Mouse (Mus musculus) MEL (cell line): Measurements from ENCODE around the gene Gzmm. TPM values are rescaled to one million over a fixed set of nuclear protein-coding genes. Genes with fewer than 3 reads are reported as not detected.

Source experiments
- DNase-seq: peaks from one replicate; pipeline ENCODE4 v3.0.0; 2011; ENCODE audit warnings: low read depth, low spot score
- H3K27ac ChIP-seq: 2 replicates; pipeline ENCODE4 v1.5.1; 2012; ENCODE audit warnings: low read depth, mild to moderate bottlenecking, control low read depth, low read length, moderate library complexity; ENCODE audit not compliant: control insufficient read depth
- H3K27me3 ChIP-seq, 2 experiments: fragments of 150-350 bp in 1 of 2; sonication (generic) in 1 of 2; 2 replicates each; pipeline ENCODE4 v1.6.1; 2012; ENCODE audit warnings: low read length in 2 of 2, mild to moderate bottlenecking in 2 of 2, improper control_type of control experiment in 1 of 2, moderate library complexity in 1 of 2; ENCODE audit not compliant: insufficient read depth in 2 of 2, control insufficient read depth in 1 of 2
- H3K36me3 ChIP-seq, 2 experiments: 2 replicates each; pipeline ENCODE4 v1.6.1; 2012 to 2014; ENCODE audit warnings: low read length in 2 of 2, improper control_type of control experiment in 1 of 2, inconsistent platforms in 1 of 2, mild to moderate bottlenecking in 1 of 2; ENCODE audit not compliant: insufficient read depth in 2 of 2, control insufficient read depth in 1 of 2
- H3K4me1 ChIP-seq, 2 experiments: fragments of 150-350 bp in 1 of 2; sonication (generic) in 1 of 2; 2 replicates each; pipeline ENCODE4 v1.6.1; 2012; ENCODE audit warnings: low read length in 2 of 2, improper control_type of control experiment in 1 of 2, mild to moderate bottlenecking in 1 of 2; ENCODE audit not compliant: insufficient read depth in 2 of 2, control insufficient read depth in 1 of 2
- H3K4me3 ChIP-seq, 2 experiments: fragments of 150-350 bp in 1 of 2; sonication (generic) in 1 of 2; 2 replicates each; pipeline ENCODE4 v1.5.1; 2012; ENCODE audit warnings: low read depth in 2 of 2, low read length in 2 of 2, mild to moderate bottlenecking in 2 of 2, moderate library complexity in 2 of 2, control low read depth in 1 of 2, improper control_type of control experiment in 1 of 2; ENCODE audit not compliant: control insufficient read depth in 1 of 2, insufficient read depth in 1 of 2
- H3K79me2 ChIP-seq: 2 replicates; pipeline ENCODE4 v1.6.1; 2012; ENCODE audit warnings: mild to moderate bottlenecking, low read length, moderate library complexity; ENCODE audit not compliant: control insufficient read depth, poor library complexity, insufficient read depth
- H3K9ac ChIP-seq: 2 replicates; pipeline ENCODE4 v1.6.1; 2012; ENCODE audit warnings: low read depth, mild to moderate bottlenecking, control low read depth, low read length, moderate library complexity; ENCODE audit not compliant: control insufficient read depth, poor library complexity, severe bottlenecking
- H3K9me3 ChIP-seq: fragments of 150-350 bp; sonication (generic); replicated peaks from 2 replicates; pipeline ENCODE4 v1.6.1; 2012; ENCODE audit warnings: mild to moderate bottlenecking, low read length, improper control_type of control experiment, moderate library complexity; ENCODE audit not compliant: insufficient read depth
- CHD1 ChIP-seq: IDR thresholded peaks from 2 replicates; pipeline ENCODE4 v1.6.1; 2012; ENCODE audit warnings: low read depth, mild to moderate bottlenecking, inconsistent platforms, low read length, improper control_type of control experiment
- MXI1 ChIP-seq: IDR thresholded peaks from 2 replicates; pipeline ENCODE4 v1.6.1; 2011; ENCODE audit warnings: mild to moderate bottlenecking, low read depth, low read length, improper control_type of control experiment
- TAL1 ChIP-seq: IDR thresholded peaks from 2 replicates; pipeline ENCODE4 v1.6.1; 2012; ENCODE audit warnings: mild to moderate bottlenecking, inconsistent platforms, low read length, moderate library complexity, mixed read lengths
- TCF12 ChIP-seq: IDR thresholded peaks from 2 replicates; pipeline ENCODE4 v1.6.1; 2014; ENCODE audit warnings: low read depth, mild to moderate bottlenecking, inconsistent platforms, low read length, improper control_type of control experiment, moderate library complexity
- UBTF ChIP-seq: IDR thresholded peaks from 2 replicates; pipeline ENCODE4 v1.6.1; 2012; ENCODE audit warnings: low read depth, mild to moderate bottlenecking, inconsistent platforms, low read length, improper control_type of control experiment, moderate library complexity, borderline replicate concordance; ENCODE audit not compliant: insufficient read depth
- ZKSCAN1 ChIP-seq: IDR thresholded peaks from 2 replicates; pipeline ENCODE4 v1.6.1; 2012; ENCODE audit warnings: low read depth, mild to moderate bottlenecking, inconsistent platforms, low read length, improper control_type of control experiment, moderate library complexity
- ZMIZ1 ChIP-seq: IDR thresholded peaks from 2 replicates; pipeline ENCODE4 v1.6.1; 2012; ENCODE audit warnings: low read depth, mild to moderate bottlenecking, inconsistent platforms, low read length, improper control_type of control experiment, moderate library complexity
- ZNF384 ChIP-seq: IDR thresholded peaks from 2 replicates; pipeline ENCODE4 v1.6.1; 2012; ENCODE audit warnings: low read depth, mild to moderate bottlenecking, inconsistent platforms, low read length, improper control_type of control experiment
- polyA plus RNA-seq, 2 experiments: library from polyadenylated mRNA; stranded (reverse) in 1 of 2; unstranded in 1 of 2; fragments of >175 nt in 1 of 2; fragments of >200 nt in 1 of 2; gene quantifications; 2 replicates each; pipeline versions ENCODE4 v1.2.1 to v1.2.4; 2012; ENCODE audit warnings: low replicate concordance in 2 of 2, low read depth in 1 of 2; ENCODE audit not compliant: insufficient read length in 2 of 2, insufficient read depth in 1 of 2, missing spikeins in 1 of 2
- total RNA-seq: library from RNA; depleted of rRNA; stranded (reverse); fragments of 300-350 nt; gene quantifications from 2 replicates; pipeline ENCODE4 v1.2.3, GENCODE M21; 2012; rRNA removed

Gzmm gene
- total and polyA plus RNA-seq, 3 experiments = 2.3 to 2.5 TPM; not detected in 1

DNA sequence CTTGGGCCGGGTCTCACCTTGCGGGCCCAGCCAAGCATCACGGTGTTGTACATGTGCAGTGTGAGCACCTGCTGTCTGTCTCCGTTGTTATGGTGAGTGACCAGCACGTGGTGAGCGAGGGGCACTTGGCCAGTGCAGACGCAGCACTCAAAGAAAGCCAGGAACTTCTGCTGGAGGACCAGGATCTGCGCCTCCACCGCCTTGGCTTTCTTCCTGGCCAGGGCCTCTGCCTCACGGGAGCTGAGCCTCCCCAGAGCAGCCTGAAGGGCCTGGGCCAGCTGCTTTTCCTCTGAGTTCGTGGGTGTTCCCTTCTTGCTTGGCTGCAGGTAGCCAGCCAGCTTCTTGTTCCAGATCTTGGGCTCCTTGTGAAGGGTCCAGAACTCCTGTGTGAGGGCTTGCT, 54.3 kb downstream of the Gzmm start:
- no peak for DNase-seq
- Histone ChIP-seq H3K36me3 (peaks cover 0 to 6% of the 10 kb centered on the region in 2 experiments; a peak in 3 of 4 replicates), H3K79me2 (peaks cover 9% of the 10 kb centered on the region), H3K27ac (no peak overlapping the region), H3K9ac (no peak overlapping the region), H3K9me3 (no peaks in the 10 kb centered on the region), H3K4me1 (peaks cover 0 to 10% of the 10 kb centered on the region in 2 experiments; a peak in 2 of 4 replicates), H3K4me3 (no peak overlapping the region), H3K27me3 (no peaks in the 10 kb centered on the region)
- no peak for TF ChIP-seq ZNF384
- no peak for TF ChIP-seq ZMIZ1
- TF ChIP-seq TAL1 = no peak
- no peak for TF ChIP-seq TCF12
- no peak for TF ChIP-seq MXI1
- TF ChIP-seq UBTF = no peak

DNA sequence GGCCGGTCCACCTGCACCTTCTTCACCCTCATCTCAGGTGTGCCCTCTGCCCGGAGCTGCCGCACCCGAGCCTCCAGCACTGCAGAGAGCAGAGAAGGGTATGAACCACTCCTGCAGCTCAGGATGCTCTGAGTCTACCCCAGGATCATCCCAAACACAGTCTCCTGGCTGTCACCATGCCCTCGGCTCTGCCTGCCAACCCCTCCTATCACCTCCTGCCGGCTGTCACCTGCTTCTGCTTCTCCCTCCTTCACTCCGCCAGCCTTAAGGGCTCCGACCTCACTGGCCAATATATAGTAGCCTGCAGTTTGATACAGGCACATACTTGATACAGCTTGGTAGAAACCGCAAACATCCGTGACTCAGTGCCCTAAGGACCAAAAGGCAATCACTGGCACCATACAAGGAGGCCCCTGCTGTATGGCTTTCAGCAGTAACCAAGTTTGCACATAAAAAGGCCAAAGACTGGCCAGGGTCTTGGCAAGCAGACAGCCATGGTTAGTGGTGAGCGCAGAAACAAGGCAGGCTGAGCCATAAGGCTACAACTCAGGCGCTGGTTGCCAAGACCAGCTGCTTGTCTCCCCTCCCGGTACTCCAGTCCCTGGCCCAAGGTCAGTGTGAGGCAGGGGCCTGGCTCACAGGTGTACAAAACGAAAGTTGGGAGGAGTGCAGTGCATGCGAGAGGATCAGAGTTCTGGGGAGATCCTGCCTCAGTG, 55.0 kb downstream of the Gzmm start:
- H3K9ac ChIP-seq = no peak overlapping the region
- H3K36me3 ChIP-seq = peaks cover 0 to 6% of the 10 kb centered on the region in 2 experiments; a peak in 3 of 4 replicates
- no peak for TF ChIP-seq ZKSCAN1
- no peak for TF ChIP-seq TAL1
- TF ChIP-seq CHD1 = no peak
- DNase-seq = no peak
- H3K79me2 ChIP-seq = peaks cover 9% of the 10 kb centered on the region
- no peak overlapping the region for H3K4me3 ChIP-seq
- no peak overlapping the region for H3K27ac ChIP-seq
- peaks cover 0 to 10% of the 10 kb centered on the region in 2 experiments; a peak in 2 of 4 replicates for H3K4me1 ChIP-seq
- H3K9me3 ChIP-seq = no peaks in the 10 kb centered on the region
- no peaks in the 10 kb centered on the region for H3K27me3 ChIP-seq

Other genes with a start within 250 kb of the Gzmm start
- not detected in 2 replicates for gene Vmn2r83, start 220.3 kb upstream of the Gzmm start, total RNA-seq
- not detected for gene Vmn2r83, start 220.3 kb upstream of the Gzmm start, polyA plus RNA-seq
- 25.5 and 26.0 TPM in 2 replicates for gene Plpp2, start 155.2 kb upstream of the Gzmm start, total RNA-seq
- gene Plpp2, start 155.2 kb upstream of the Gzmm start, polyA plus RNA-seq = 10 to 100 TPM in 1 of 2 experiments, not detected in 1; 32.8 TPM
- 19.8 and 24.8 TPM in 2 replicates for gene Mier2, start 133.8 kb upstream of the Gzmm start, total RNA-seq
- gene Mier2, start 133.8 kb upstream of the Gzmm start, polyA plus RNA-seq = 10 to 100 TPM in 1 of 2 experiments, not detected in 1; 36.2 TPM
- gene Theg, start 101.7 kb upstream of the Gzmm start, total RNA-seq = not detected in 2 replicates
- not detected for gene Theg, start 101.7 kb upstream of the Gzmm start, polyA plus RNA-seq
- not detected in 2 replicates for gene C2cd4c, start 75.0 kb upstream of the Gzmm start, total RNA-seq
- gene C2cd4c, start 75.0 kb upstream of the Gzmm start, polyA plus RNA-seq = under 1 TPM in 1 of 2 experiments, not detected in 1; 0.01 TPM
- not detected in 2 replicates for gene Shc2, start 51.1 kb upstream of the Gzmm start, total RNA-seq
- not detected for gene Shc2, start 51.1 kb upstream of the Gzmm start, polyA plus RNA-seq
- gene Odf3l2, start 43.3 kb upstream of the Gzmm start, total RNA-seq = not detected in 2 replicates
- not detected for gene Odf3l2, start 43.3 kb upstream of the Gzmm start, polyA plus RNA-seq
- not detected in 2 replicates for gene Madcam1, start 24.5 kb upstream of the Gzmm start, total RNA-seq
- gene Madcam1, start 24.5 kb upstream of the Gzmm start, polyA plus RNA-seq = not detected
- 17.7 and 23.5 TPM in 2 replicates for gene Tpgs1, start 19.7 kb upstream of the Gzmm start, total RNA-seq
- gene Tpgs1, start 19.7 kb upstream of the Gzmm start, polyA plus RNA-seq = 10 to 100 TPM in 1 of 2 experiments, not detected in 1; 48.0 TPM
- gene Cdc34, start 6.8 kb upstream of the Gzmm start, total RNA-seq = 288 and 318 TPM in 2 replicates
- 100 to 1,000 TPM; 417 to 422 TPM for gene Cdc34, start 6.8 kb upstream of the Gzmm start, polyA plus RNA-seq
- gene Bsg, start 15.5 kb downstream of the Gzmm start, total RNA-seq = 346 and 406 TPM in 2 replicates
- gene Bsg, start 15.5 kb downstream of the Gzmm start, polyA plus RNA-seq = 100 to 1,000 TPM; 318 to 700 TPM
- gene Hcn2, start 27.6 kb downstream of the Gzmm start, total RNA-seq = 0.42 and 0.59 TPM in 2 replicates
- gene Hcn2, start 27.6 kb downstream of the Gzmm start, polyA plus RNA-seq = 1 to 10 TPM in 1 of 2 experiments, not detected in 1; 1.6 TPM
- gene Polrmt, start 57.6 kb downstream of the Gzmm start, total RNA-seq = 35.7 and 36.7 TPM in 2 replicates
- gene Polrmt, start 57.6 kb downstream of the Gzmm start, polyA plus RNA-seq = 10 to 100 TPM in 1 of 2 experiments, not detected in 1; 66.9 TPM
- 0.15 and 0.33 TPM in 2 replicates for gene Fgf22, start 66.1 kb downstream of the Gzmm start, total RNA-seq
- under 1 TPM in 1 of 2 experiments, not detected in 1; 0.33 TPM for gene Fgf22, start 66.1 kb downstream of the Gzmm start, polyA plus RNA-seq
- 78.8 and 84.8 TPM in 2 replicates for gene Rnf126, start 77.9 kb downstream of the Gzmm start, total RNA-seq
- 100 to 1,000 TPM; 174 to 184 TPM for gene Rnf126, start 77.9 kb downstream of the Gzmm start, polyA plus RNA-seq
- gene Fstl3, start 88.3 kb downstream of the Gzmm start, total RNA-seq = 2.2 and 4.3 TPM in 2 replicates
- 1 to 10 TPM in 1 of 2 experiments, not detected in 1; 7.1 TPM for gene Fstl3, start 88.3 kb downstream of the Gzmm start, polyA plus RNA-seq
- 0.39 and 0.50 TPM in 2 replicates for gene Prss57, start 101.9 kb downstream of the Gzmm start, total RNA-seq
- under 1 TPM in 1 of 2 experiments, not detected in 1; 0.70 TPM for gene Prss57, start 101.9 kb downstream of the Gzmm start, polyA plus RNA-seq
- gene Palm, start 104.6 kb downstream of the Gzmm start, total RNA-seq = 4.8 TPM in 2 replicates
- gene Palm, start 104.6 kb downstream of the Gzmm start, polyA plus RNA-seq = 10 to 100 TPM in 1 of 2 experiments, not detected in 1; 15.5 TPM
- not detected in 2 replicates for gene Misp, start 132.0 kb downstream of the Gzmm start, total RNA-seq
- not detected for gene Misp, start 132.0 kb downstream of the Gzmm start, polyA plus RNA-seq
- 301 and 316 TPM in 2 replicates for gene Ptbp1, start 165.4 kb downstream of the Gzmm start, total RNA-seq
- gene Ptbp1, start 165.4 kb downstream of the Gzmm start, polyA plus RNA-seq = 100 to 1,000 TPM; 329 to 837 TPM
- 9.1 and 11.2 TPM in 2 replicates for gene Prtn3, start 185.5 kb downstream of the Gzmm start, total RNA-seq
- 10 to 100 TPM in 1 of 2 experiments, not detected in 1; 31.5 TPM for gene Prtn3, start 185.5 kb downstream of the Gzmm start, polyA plus RNA-seq
- gene Plppr3, start 185.6 kb downstream of the Gzmm start, total RNA-seq = 0.56 and 0.85 TPM in 2 replicates
- 1 to 10 TPM in 1 of 2 experiments, not detected in 1; 6.2 TPM for gene Plppr3, start 185.6 kb downstream of the Gzmm start, polyA plus RNA-seq
- not detected in 2 replicates for gene Elane, start 197.2 kb downstream of the Gzmm start, total RNA-seq
- under 1 TPM in 1 of 2 experiments, not detected in 1; 0.07 TPM for gene Elane, start 197.2 kb downstream of the Gzmm start, polyA plus RNA-seq
- gene Cfd, start 201.8 kb downstream of the Gzmm start, total RNA-seq = not detected in 2 replicates
- under 1 TPM in 1 of 2 experiments, not detected in 1; 0.21 TPM for gene Cfd, start 201.8 kb downstream of the Gzmm start, polyA plus RNA-seq
- gene Med16, start 219.9 kb downstream of the Gzmm start, total RNA-seq = 16.6 and 17.3 TPM in 2 replicates
- gene Med16, start 219.9 kb downstream of the Gzmm start, polyA plus RNA-seq = 10 to 100 TPM in 1 of 2 experiments, not detected in 1; 41.2 TPM
- 5.2 and 10.2 TPM in 2 replicates for gene Gm26602, start 221.8 kb downstream of the Gzmm start, total RNA-seq
- gene Gm26602, start 221.8 kb downstream of the Gzmm start, polyA plus RNA-seq = 1 to 10 TPM in 1 of 2 experiments, not detected in 1; 4.5 TPM
- 9.1 and 10.8 TPM in 2 replicates for gene Kiss1r, start 228.0 kb downstream of the Gzmm start, total RNA-seq
- 10 to 100 TPM in 1 of 2 experiments, not detected in 1; 23.5 TPM for gene Kiss1r, start 228.0 kb downstream of the Gzmm start, polyA plus RNA-seq
- gene R3hdm4, start 232.2 kb downstream of the Gzmm start, total RNA-seq = 22.7 and 29.1 TPM in 2 replicates
- 100 to 1,000 TPM in 1 of 2 experiments, not detected in 1; 105 TPM for gene R3hdm4, start 232.2 kb downstream of the Gzmm start, polyA plus RNA-seq
- 11.8 and 12.5 TPM in 2 replicates for gene Arid3a, start 238.0 kb downstream of the Gzmm start, total RNA-seq
- 10 to 100 TPM in 1 of 2 experiments, not detected in 1; 17.2 TPM for gene Arid3a, start 238.0 kb downstream of the Gzmm start, polyA plus RNA-seq